Mouse (Mus musculus) lung, postnatal 0 days (tissue): Measurements from ENCODE around the gene Ang2.

Source experiments
- CTCF ChIP-seq: IDR thresholded peaks from 2 replicates; pipeline ENCODE4 v1.5.1; 2016; ENCODE audit warnings: antibody characterized with exemption, mild to moderate bottlenecking
- EP300 ChIP-seq: IDR thresholded peaks from 2 replicates; pipeline ENCODE4 v1.6.1; 2016; ENCODE audit warnings: antibody characterized with exemption, mild to moderate bottlenecking, control low read depth

DNA sequence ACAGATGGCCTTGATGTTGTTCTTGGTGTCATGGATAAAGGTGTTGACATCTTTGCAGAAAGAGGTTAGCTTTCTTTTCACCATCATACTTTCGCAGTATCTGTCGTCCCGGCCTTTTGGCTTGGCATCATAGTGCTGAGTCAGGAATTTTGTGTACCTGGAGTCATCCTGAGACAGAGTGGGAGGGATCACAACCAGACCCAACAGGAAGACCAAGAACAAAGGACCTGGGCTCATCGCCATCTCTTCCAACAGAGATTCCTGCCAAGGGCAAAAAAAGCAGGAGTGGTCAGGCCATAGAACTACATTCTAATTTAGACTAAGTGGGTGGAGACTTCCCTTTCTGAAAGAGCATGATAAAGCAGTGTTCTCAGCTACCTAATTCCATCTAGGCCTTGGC, 3.3 kb downstream of the Ang2 start:
- no peak for TF ChIP-seq CTCF
- TF ChIP-seq EP300 = no peak
